Mouse (Mus musculus): ENCODE measurements around the gene Trim62. TPM values are rescaled to one million over a fixed set of nuclear protein-coding genes. Genes with fewer than 3 reads are reported as not detected.

Trim62 gene
- polyA plus RNA-seq, 1 experiment from 2014 or later: 23.8 TPM

DNA sequence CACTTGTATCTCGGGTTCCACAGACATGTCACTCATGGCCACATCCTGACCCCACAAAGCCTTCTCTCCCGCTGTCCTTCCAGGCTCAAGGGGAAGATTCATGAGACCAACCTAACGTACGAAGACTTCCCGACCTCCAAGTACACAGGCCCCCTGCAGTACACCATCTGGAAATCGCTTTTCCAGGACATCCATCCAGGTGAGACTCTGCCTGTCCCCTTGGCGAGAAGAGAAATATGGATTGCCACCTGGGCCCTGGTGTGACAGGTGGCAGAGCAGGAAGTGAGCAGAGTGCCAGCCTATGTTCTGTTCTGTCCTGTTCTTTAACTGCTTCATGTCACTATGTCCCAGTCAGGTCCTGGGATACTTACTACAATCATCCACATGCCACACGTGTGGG, 19.0 kb downstream of the Trim62 start:
- H3K27ac ChIP-seq (ENCODE audit: low read depth, low read length): no peak overlapping the region
- H3K9ac ChIP-seq (ENCODE audit: low read depth, low read length): no peak overlapping the region
- no peak overlapping the region for H3K4me3 ChIP-seq (ENCODE audit: low read length)
- WGBS: 90% methylated on average over 8 of the region's 8 CpGs
- H3K9me3 ChIP-seq (ENCODE audit: control insufficient read depth, low read length): no peaks in the 10 kb centered on the region
- ATAC-seq: no peak
- H3K4me1 ChIP-seq (ENCODE audit: control insufficient read depth, insufficient read depth, low read depth, low read length): peaks cover 23% of the 10 kb centered on the region
- peaks cover 15% of the 10 kb centered on the region for H3K36me3 ChIP-seq (ENCODE audit: control insufficient read depth, insufficient read depth, low read length)
- H3K4me2 ChIP-seq (ENCODE audit: low read length): no peak overlapping the region
- H3K27me3 ChIP-seq (replicated peaks; ENCODE audit: control insufficient read depth, insufficient read depth, low read length): no peaks in the 10 kb centered on the region

DNA sequence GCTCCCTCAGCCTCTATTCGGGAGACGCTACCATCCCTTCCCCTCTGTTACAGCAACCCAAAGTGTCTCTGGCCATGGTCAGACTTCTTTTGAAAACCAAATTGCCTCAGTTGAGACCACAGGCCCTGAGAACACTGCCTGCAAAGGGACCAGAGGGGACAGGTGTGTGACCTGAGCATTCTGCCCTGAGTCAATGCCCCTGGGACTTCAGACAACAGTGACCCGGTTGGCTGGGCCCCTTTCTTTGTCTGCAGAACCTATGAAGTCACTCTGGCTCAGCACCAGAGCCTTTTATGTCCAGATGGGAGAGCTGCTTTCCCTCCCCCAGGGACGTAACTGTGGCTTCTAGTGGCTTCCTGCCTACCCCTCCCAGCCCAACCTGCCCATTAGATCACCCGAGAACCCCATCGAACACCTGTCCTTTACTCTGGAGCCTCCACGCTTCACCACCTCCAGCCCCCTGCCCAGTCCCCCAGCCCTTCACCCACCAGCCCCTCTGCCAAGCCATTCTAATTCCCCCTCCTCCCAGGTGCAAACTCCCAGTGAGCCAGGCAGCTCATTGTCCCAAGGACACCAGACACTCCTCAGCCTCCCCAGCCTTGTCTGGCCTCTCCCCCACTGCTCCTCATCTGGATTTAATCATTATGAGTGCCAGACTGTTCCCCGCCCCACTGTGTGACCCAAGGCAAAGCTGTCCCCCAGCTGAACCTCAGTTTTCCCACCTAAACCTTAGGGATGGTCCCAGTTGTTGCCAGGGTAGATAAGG, 20.8 kb downstream of the Trim62 start:
- 52% methylated on average over 8 of the region's 8 CpGs for WGBS
- Histone ChIP-seq H3K4me2 (ENCODE audit: low read length) (no peak overlapping the region), H3K9me3 (ENCODE audit: control insufficient read depth, low read length) (no peaks in the 10 kb centered on the region), H3K36me3 (ENCODE audit: control insufficient read depth, insufficient read depth, low read length) (peaks cover 16% of the 10 kb centered on the region), H3K27ac (ENCODE audit: low read depth, low read length) (no peak overlapping the region), H3K4me3 (ENCODE audit: low read length) (no peak overlapping the region), H3K9ac (ENCODE audit: low read depth, low read length) (no peak overlapping the region), H3K4me1 (ENCODE audit: control insufficient read depth, insufficient read depth, low read depth, low read length) (peaks cover 13% of the 10 kb centered on the region), H3K27me3 (replicated peaks; ENCODE audit: control insufficient read depth, insufficient read depth, low read length) (no peaks in the 10 kb centered on the region)
- ATAC-seq: no peak

DNA sequence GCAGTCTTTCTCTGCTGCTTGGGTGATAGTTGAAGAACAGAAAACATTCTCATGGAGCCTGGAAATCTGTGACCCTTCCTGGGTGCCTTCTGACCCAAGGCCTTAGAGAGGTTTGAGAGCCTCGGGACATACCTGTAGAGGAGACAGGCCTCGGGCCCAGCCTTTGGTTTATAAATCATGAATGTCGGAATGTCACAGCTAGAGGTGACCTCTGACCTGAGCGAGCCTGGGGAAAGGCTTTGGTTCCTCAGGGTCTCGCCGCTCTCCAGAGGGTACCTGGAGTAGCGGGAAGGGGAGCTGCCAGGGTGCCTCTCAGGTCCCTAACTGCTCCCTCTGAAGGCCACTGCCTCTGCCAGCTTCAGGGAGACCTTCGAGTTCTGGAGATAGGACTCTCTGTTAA, 21.9 kb downstream of the Trim62 start:
- H3K36me3 ChIP-seq (ENCODE audit: control insufficient read depth, insufficient read depth, low read length): peaks cover 23% of the 10 kb centered on the region
- 37% methylated on average over 7 of the region's 8 CpGs for WGBS
- H3K9ac ChIP-seq (ENCODE audit: low read depth, low read length): no peak overlapping the region

DNA sequence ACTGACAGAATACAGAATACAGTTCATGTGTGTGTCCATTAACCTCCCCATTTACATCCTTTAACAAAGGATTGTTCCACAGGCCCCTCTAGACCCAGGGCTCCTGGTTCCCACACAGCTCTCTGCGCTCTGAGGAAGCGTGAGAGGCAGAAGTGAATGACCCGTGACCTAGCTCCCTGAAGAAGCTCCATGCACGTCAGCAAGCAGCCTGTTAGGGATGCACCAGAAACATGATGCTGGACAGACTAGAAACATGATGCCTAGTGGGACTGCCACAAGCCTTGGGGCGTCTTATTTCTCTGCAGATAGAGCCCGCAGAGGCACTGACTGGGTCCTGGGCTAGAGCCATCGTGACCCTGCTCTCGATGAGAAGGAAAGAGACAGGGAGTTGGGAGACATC, 23.4 kb downstream of the Trim62 start:
- H3K4me1 ChIP-seq (ENCODE audit: control insufficient read depth, insufficient read depth, low read depth, low read length): no peaks in the 10 kb centered on the region; the same call in 1 of the 2 replicates
- no peak overlapping the region for H3K4me2 ChIP-seq (ENCODE audit: low read length)
- H3K4me3 ChIP-seq (ENCODE audit: low read length): no peak overlapping the region
- no peaks in the 10 kb centered on the region for H3K27me3 ChIP-seq (replicated peaks; ENCODE audit: control insufficient read depth, insufficient read depth, low read length)
- no peak for ATAC-seq
- H3K9ac ChIP-seq (ENCODE audit: low read depth, low read length): no peak overlapping the region
- peaks cover 18% of the 10 kb centered on the region for H3K36me3 ChIP-seq (ENCODE audit: control insufficient read depth, insufficient read depth, low read length)
- H3K9me3 ChIP-seq (ENCODE audit: control insufficient read depth, low read length): no peaks in the 10 kb centered on the region
- 52% methylated on average over 8 of the region's 8 CpGs for WGBS
- H3K27ac ChIP-seq (ENCODE audit: low read depth, low read length): no peak overlapping the region

More for the DNA sequence above, 21.9 kb downstream of the Trim62 start:
- Histone ChIP-seq H3K4me3 (ENCODE audit: low read length) (no peak overlapping the region), H3K27me3 (replicated peaks; ENCODE audit: control insufficient read depth, insufficient read depth, low read length) (no peaks in the 10 kb centered on the region), H3K4me2 (ENCODE audit: low read length) (no peak overlapping the region), H3K27ac (ENCODE audit: low read depth, low read length) (no peak overlapping the region), H3K4me1 (ENCODE audit: control insufficient read depth, insufficient read depth, low read depth, low read length) (peaks cover 3% of the 10 kb centered on the region; the same call in 1 of the 2 replicates), H3K9me3 (ENCODE audit: control insufficient read depth, low read length) (no peaks in the 10 kb centered on the region)
- ATAC-seq: no peak

DNA sequence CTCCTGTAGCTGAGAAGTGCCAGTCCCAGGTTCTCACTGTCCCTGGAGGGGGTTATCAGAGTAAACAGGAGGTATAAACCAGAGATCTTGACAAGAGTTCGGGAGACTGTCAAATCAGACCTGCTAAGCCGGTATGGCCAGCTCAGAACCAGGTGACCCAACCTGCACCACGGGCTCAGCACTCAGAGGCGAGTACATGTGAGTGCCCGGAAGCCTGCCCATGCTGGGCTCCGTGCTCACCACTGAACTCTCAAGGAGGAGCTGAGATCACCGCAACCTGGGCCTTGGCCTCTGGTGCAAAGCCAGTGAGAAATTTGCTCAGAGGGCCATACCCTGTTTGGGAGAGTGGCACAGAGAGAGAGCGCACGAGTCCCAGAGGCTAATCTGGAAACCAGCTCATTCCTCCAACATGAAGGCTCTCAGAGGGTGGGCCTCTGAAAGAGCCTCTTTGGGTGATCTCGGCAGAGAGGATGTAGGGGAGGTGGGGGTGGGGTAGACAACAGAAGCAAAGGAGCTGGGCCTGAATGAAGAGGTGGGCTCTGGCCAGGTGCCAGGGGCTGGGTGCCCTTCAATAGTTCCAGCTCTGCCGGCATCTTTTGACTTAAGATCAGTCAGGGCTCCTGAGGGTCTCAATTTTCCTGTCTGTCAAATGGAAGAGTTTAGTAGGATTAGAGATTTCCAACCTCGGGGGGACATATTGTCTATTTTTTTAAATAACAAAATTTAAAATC, 24.0 kb downstream of the Trim62 start:
- Histone ChIP-seq H3K27ac (ENCODE audit: low read depth, low read length) (peak overlapping the region; percentile 51; the same call in 1 of the 2 replicates), H3K27me3 (replicated peaks; ENCODE audit: control insufficient read depth, insufficient read depth, low read length) (no peaks in the 10 kb centered on the region), H3K9me3 (ENCODE audit: control insufficient read depth, low read length) (no peaks in the 10 kb centered on the region), H3K36me3 (ENCODE audit: control insufficient read depth, insufficient read depth, low read length) (peaks cover 15% of the 10 kb centered on the region), H3K4me3 (ENCODE audit: low read length) (no peak overlapping the region), H3K4me2 (ENCODE audit: low read length) (no peak overlapping the region), H3K4me1 (ENCODE audit: control insufficient read depth, insufficient read depth, low read depth, low read length) (no peaks in the 10 kb centered on the region; the same call in 1 of the 2 replicates), H3K9ac (ENCODE audit: low read depth, low read length) (no peak overlapping the region)
- WGBS: 74% methylated on average over 12 of the region's 12 CpGs
- ATAC-seq: no peak

DNA sequence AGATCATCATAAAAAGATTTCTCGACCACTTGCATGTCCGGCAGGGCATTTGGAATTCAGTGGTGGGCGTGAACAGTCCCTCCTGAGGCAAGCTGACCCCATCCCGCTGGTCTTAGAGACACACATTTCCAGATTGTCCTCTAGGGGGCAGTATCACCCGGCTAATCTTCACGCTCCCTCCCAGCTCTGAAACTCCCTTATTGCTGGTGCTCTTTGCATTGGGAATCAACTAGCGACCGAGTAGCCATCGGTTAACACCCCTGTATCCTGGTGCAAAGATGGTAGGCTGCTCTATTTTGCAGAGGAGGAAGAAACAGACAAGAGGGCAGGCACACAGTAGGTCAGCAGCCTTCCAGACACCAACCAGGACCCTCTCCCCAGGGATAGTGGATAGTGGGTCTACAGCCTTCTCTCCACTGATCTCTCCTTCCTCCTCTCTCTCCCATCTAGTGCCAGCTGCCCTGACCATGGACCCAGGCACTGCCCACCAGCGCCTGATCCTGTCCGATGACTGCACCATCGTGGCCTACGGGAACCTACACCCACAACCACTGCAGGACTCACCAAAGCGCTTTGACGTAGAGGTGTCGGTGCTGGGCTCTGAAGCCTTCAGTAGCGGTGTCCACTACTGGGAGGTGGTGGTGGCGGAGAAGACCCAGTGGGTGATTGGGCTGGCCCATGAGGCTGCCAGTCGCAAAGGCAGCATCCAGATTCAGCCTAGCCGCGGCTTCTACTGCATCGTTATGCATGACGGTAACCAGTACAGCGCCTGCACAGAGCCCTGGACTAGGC, 25.4 kb downstream of the Trim62 start:
- H3K4me2 ChIP-seq (ENCODE audit: low read length): no peak overlapping the region
- 63% methylated on average over 24 of the region's 24 CpGs for WGBS
- no peaks in the 10 kb centered on the region for H3K9me3 ChIP-seq (ENCODE audit: control insufficient read depth, low read length)
- H3K27ac ChIP-seq (ENCODE audit: low read depth, low read length): no peak overlapping the region; the same call in 1 of the 2 replicates
- 0 out of 2 replicates have a peak, but pooled peaks have one; percentile 29 for ATAC-seq
- no peaks in the 10 kb centered on the region; the same call in 1 of the 2 replicates for H3K4me1 ChIP-seq (ENCODE audit: control insufficient read depth, insufficient read depth, low read depth, low read length)
- H3K36me3 ChIP-seq (ENCODE audit: control insufficient read depth, insufficient read depth, low read length): peaks cover 11% of the 10 kb centered on the region
- H3K4me3 ChIP-seq (ENCODE audit: low read length): no peak overlapping the region
- no peaks in the 10 kb centered on the region for H3K27me3 ChIP-seq (replicated peaks; ENCODE audit: control insufficient read depth, insufficient read depth, low read length)
- no peak overlapping the region for H3K9ac ChIP-seq (ENCODE audit: low read depth, low read length)

DNA sequence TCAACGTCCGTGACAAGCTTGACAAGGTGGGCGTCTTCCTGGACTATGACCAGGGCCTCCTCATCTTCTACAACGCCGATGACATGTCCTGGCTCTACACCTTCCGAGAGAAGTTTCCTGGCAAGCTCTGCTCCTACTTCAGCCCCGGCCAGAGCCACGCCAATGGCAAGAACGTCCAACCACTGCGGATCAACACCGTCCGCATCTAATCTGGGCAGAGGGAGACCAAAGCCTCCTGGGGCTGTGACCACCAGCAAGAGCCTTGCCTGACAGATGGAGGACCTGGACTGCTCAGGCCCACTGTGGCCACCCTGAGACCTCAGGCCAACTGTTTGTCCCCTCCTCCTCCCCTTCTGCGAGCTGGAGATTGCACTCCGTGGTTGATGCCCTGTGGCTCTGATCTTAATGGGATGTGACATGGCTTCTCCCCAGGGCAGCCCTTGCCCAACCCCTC, 26.0 kb downstream of the Trim62 start:
- Histone ChIP-seq H3K9ac (ENCODE audit: low read depth, low read length) (no peak overlapping the region), H3K9me3 (ENCODE audit: control insufficient read depth, low read length) (no peaks in the 10 kb centered on the region), H3K4me2 (ENCODE audit: low read length) (no peak overlapping the region), H3K4me1 (ENCODE audit: control insufficient read depth, insufficient read depth, low read depth, low read length) (no peaks in the 10 kb centered on the region), H3K27me3 (replicated peaks; ENCODE audit: control insufficient read depth, insufficient read depth, low read length) (no peaks in the 10 kb centered on the region), H3K27ac (ENCODE audit: low read depth, low read length) (no peak overlapping the region; the same call in 1 of the 2 replicates), H3K36me3 (ENCODE audit: control insufficient read depth, insufficient read depth, low read length) (peaks cover 11% of the 10 kb centered on the region), H3K4me3 (ENCODE audit: low read length) (no peak overlapping the region)
- ATAC-seq: peak; percentile 64
- 87% methylated on average over 14 of the region's 14 CpGs for WGBS

DNA sequence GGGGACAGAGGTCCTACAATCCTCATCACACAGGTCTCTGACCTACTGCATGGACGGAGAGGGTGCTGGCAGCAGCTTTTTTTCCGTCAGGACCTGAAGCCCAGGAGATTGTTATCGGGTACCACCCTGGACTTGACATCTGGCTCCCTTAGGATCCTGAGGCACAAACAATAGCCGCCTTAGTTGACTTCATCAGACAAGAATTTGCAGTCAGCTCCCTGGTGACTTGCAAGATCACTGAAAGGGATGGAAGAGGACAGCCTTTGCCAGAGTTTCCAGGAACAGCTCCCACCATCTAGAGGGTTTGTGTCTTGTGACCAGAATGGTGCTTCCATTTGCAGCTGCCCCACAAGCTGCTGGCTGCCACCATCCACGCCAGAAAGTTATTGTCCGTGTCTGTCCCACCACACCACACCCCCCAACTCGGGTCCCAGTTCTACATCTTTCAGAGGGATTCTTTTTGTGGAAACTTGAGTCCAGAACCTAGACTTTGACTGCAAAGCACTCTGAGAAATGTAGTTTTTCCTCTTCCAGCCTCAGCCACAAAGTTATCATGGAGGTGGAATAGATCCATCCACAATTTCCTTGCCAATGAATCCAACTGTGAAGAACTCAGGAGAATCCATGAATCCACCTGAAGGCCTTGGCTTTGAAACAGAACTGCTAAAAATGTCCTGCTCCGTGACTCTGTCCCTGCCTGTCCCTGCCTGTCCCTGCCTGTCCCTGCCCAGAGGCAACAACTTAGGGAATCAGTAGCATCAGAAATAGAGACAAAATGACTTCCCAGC, 27.1 kb downstream of the Trim62 start:
- Histone ChIP-seq H3K9me3 (ENCODE audit: control insufficient read depth, low read length) (no peaks in the 10 kb centered on the region), H3K4me1 (ENCODE audit: control insufficient read depth, insufficient read depth, low read depth, low read length) (no peaks in the 10 kb centered on the region), H3K4me2 (ENCODE audit: low read length) (no peak overlapping the region), H3K27ac (ENCODE audit: low read depth, low read length) (no peak overlapping the region), H3K36me3 (ENCODE audit: control insufficient read depth, insufficient read depth, low read length) (peaks cover 11% of the 10 kb centered on the region), H3K27me3 (replicated peaks; ENCODE audit: control insufficient read depth, insufficient read depth, low read length) (no peaks in the 10 kb centered on the region), H3K4me3 (ENCODE audit: low read length) (no peak overlapping the region), H3K9ac (ENCODE audit: low read depth, low read length) (no peak overlapping the region)
- no peak for ATAC-seq
- WGBS: 76% methylated on average over 8 of the region's 8 CpGs

Data from hindbrain, embryonic 16.5 days (tissue).